Mouse (Mus musculus): ENCODE measurements around the gene Gls2.

DNA sequence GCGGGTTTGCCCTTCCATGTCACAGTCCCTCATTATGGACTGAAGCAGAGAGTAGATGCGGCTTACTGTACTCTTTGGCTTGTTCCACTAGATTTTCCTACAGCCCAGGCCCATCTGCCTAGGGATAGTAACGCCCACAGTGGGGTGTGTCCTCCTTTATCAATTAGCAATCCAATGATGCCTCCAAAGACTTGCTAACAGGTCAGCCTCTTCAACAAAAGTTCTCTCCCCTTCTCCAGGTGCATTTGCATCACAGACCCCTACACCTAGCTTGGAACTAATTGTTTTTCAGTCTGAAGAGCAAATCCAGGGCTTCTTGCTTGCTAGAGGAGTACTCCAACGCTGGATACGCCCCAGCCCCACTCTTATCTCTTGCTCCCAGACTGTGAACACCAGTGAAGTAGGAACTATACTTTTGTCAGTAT is 7.1 kb upstream of the Gls2 start:
- TF ChIP-seq CTCF (IDR thresholded peaks at IDR 0.05; ENCODE audit: low read depth): no peak
- no peak for TF ChIP-seq EP300 (IDR thresholded peaks at IDR 0.05; ENCODE audit: low read depth)

All from heart, postnatal 0 days (tissue).